Mouse (Mus musculus) Patski (cell line): ENCODE data around the gene Mettl17. TPM values are rescaled to one million over a fixed set of nuclear protein-coding genes. Genes with fewer than 3 reads are reported as not detected.
A peak's percentile ranks its signal among the peaks of the same experiment; 100 is the strongest.

Source experiments
- ATAC-seq: fragments of 100-300 bp; one replicate; pipeline ENCODE4 v1.8.0; 2021
- CTCF ChIA-PET: fragments of 350-600 bp; sonication (Branson Sonifier 250); formaldehyde crosslinking; loops from one replicate; lab custom pipeline; 2022; ENCODE audit warnings: inconsistent platforms; lab: Charles Lee
- POLR2A ChIA-PET: fragments of 350-600 bp; sonication (Branson Sonifier 250); formaldehyde crosslinking; loops from one replicate; lab custom pipeline; 2022; ENCODE audit warnings: antibody characterized with exemption, inconsistent platforms; lab: Charles Lee
- DNase-seq: peaks from one replicate; pipeline ENCODE4 v3.0.0-alpha.2; 2011; ENCODE audit warnings: low read depth, low spot score
- H3K27me3 ChIP-seq: fragments of 371-371 bp; one replicate; pipeline ENCODE4 v1.5.1; 2021
- CTCF ChIP-seq: fragments of 100-300 bp; IDR thresholded peaks from one replicate; pipeline ENCODE4 v1.5.1; 2021
- in situ Hi-C: fragments of 300-500 bp; cut with MboI; formaldehyde crosslinking; loops from 3 replicates; pipeline ENCODE4 v1.11.1; 2018; ENCODE audit warnings: low pct_unique_long_range_greater_than_20kb, mixed read lengths
- polyA plus RNA-seq: library from polyadenylated mRNA; unstranded; gene quantifications from one replicate; pipeline ENCODE4 v1.2.3, GENCODE M21; 2021

Gene Mettl17
- polyA plus RNA-seq, 1 experiment from 2014 or later, result 27.5 TPM

DNA sequence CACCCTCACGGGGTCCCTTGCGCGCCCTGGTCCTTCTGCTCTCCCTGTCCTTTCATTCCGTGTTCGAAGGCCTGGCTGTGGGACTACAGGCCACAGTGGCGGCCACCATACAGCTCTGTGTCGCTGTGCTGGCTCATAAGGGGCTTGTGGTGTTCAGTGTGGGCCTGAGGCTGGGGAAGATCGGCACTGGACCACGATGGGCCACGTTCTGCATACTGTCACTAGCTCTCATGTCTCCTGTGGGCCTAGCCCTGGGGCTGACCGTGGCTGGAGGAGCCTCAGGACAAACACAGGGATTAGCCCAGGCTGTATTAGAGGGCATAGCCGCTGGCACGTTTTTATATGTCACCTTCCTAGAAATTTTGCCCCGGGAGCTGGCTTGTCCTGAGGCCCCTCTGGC, 10.4 kb downstream of the Mettl17 start:
- in situ Hi-C loops, result no loop called here
- DNase-seq, result no peak
- TF ChIP-seq CTCF, result no peak
- no peak for ATAC-seq
- POLR2A ChIA-PET, result interaction anchor here (0.9 kb wide), 1 partner anchor 11 kb away, joined by 4 read pairs; no protein-coding TSS in a partner anchor
- H3K27me3 ChIP-seq, result no peaks in the 10 kb centered on the region
- CTCF ChIA-PET, result interaction anchor here (0.7 kb wide), 1 partner anchor 10 kb away, joined by 3 read pairs; no protein-coding TSS in a partner anchor

DNA sequence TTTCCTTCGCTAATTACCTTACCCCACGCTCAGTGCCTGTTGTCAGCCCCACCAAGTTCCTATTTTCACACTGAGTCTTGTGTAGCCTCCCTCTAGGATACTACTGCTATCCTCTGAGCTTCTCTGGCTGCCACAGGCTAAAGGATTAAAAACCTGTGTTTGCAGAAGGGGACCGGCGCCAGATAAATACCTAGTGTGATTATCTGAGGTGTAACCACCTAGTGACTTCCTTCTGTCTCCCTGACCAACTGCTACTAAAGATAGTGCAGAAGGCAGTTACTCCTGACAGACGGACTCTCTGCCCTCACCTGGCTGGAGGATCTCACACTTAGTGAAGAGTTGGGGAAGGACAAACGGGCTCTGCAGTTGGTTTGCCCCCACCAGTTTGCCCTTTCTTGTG, 11.4 kb downstream of the Mettl17 start:
- POLR2A ChIA-PET, result interaction anchor here (0.6 kb wide), 1 partner anchor 16 kb away, joined by 4 read pairs; no protein-coding TSS in a partner anchor
- in situ Hi-C loops, result no loop called here

DNA sequence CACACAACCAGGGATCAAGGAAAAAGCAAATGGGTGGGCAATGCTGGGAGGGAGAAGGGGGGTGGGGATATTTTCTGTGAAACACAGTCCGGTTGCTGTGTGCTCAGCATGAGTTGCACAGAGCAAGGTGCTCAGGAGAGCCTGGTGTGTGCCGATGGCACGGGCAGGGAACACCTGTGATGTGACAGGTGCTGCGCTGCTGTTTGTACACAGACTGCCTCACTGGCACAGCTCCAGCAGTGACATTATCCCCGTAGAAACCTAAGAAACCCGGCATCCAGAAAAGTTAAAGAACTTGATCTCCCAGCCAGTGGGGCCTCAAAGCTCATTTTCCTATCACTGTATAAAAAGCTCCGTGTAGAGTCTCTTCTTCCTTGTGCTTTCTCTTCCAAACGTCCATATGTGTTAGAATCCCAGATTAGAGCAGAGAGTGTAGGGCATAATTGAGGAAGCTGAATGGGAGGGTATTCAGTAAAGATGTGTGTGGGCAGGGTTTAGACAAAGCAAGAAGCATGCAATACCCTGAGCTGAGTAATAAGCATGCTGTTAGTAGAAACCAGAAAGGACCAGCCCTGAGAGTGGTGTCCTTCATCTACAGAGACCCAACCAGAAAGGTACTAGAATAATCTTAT, 12.0 kb downstream of the Mettl17 start:
- ChIA-PET CTCF (no interaction called here), POLR2A (interaction anchor here (0.6 kb wide), 1 partner anchor 15 kb away, joined by 4 read pairs; no protein-coding TSS in a partner anchor)
- in situ Hi-C loops, result no loop called here
- no peak for TF ChIP-seq CTCF
- H3K27me3 ChIP-seq, result no peaks in the 10 kb centered on the region
- ATAC-seq (no peak), DNase-seq (no peak)

More for the DNA sequence above, 11.4 kb downstream of the Mettl17 start:
- ATAC-seq (no peak), DNase-seq (no peak)
- H3K27me3 ChIP-seq, result no peaks in the 10 kb centered on the region
- no peak for TF ChIP-seq CTCF
- CTCF ChIA-PET, result no interaction called here

DNA sequence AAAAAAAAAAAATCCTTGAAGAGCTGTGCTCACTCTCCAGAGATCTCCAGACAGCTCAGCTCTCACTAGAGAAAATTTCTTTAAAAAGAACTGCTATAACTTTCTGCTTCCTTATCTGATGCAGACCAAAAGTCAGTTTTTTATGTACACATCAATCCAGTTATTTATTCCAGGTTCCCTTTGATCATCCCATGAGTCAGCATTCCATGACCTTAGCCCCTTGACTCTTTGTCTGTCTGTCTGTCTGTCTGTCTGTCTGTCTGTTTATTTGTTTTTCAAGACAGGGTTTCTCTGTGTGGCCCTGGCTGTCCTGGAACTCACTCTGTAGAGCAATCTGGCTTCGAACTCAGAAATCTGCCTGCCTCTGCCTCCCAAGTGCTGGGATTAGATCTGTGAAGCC, 14.7 kb downstream of the Mettl17 start:
- no peak for ATAC-seq
- H3K27me3 ChIP-seq, result no peaks in the 10 kb centered on the region
- no peak for DNase-seq
- TF ChIP-seq CTCF, result no peak
- ChIA-PET CTCF (no interaction called here), POLR2A (no interaction called here)
- in situ Hi-C loops, result no loop called here

DNA sequence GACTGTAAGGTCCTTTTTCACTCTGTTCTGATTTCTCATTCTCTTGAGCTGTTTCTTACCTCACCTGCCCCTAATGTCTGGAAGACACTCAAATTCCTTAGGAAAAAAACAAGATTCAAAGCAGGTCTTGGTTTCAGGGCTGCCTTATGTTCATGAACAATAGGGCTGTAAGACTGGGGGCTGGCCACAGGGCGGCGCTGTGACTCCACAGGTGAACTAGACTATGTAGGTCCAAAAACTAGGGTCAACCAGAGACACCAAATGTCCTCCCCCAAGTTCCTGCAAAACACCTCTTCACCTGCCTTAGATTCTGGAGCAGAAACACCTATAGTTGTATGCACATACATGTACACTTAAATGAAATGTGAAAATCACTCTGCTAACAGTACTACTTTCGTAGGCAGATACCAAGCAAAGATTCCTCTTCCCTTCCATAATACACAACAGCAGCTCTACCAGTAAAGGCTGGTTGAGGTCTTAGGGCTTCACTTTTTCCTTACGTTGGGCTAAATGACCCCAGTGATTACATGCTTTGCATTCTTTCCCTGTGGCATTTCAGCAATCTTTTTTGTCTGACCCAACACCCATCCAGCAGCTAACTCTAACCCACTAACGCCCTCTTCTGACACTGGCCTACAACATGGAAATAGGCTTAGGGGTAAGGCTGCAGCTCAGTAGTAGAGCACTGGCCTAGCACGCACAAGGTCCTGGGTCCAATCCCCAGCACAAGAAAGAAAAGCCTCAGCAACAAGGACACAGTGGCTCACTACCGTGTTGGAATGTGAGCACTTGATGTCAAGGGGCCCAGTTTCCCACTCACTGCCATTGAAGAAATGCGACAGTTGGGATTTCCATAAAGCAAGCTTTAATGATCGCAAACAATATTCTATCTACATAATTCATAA, 18.4 kb downstream of the Mettl17 start:
- no peaks in the 10 kb centered on the region for H3K27me3 ChIP-seq
- ChIA-PET POLR2A (no interaction called here), CTCF (interaction anchor here (0.6 to 2.4 kb wide), 8 partner anchors 10 to 117 kb away, joined by 3 to 10 read pairs (median 4); partner anchors contain the start of genes Slc39a2 and Zfp219)
- TF ChIP-seq CTCF, result peak; percentile 81
- DNase-seq (no peak), ATAC-seq (peak; percentile 76)
- in situ Hi-C loops, result loop anchor here (10.0 kb wide), 1 partner anchor 432 kb away; no protein-coding TSS in a partner anchor

DNA sequence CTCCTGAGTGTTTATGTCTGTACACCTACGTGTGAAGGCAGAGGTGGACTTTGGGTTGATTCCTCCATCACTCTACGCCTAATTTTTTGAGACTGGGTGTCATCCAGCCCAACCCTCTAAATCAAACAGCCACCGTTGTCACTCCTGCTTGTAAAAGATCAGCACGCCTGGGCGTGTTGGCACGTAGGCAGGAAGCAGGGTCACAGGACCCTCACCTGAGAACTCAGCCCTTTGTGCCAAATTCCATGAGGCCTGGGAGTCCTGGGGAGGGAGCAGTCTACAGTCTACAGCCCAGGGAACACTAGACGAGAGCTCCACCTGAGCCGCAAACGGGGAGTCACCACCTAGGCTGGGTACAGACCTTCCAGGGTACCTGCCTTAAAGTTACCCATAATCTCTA, 19.1 kb downstream of the Mettl17 start:
- no peak for TF ChIP-seq CTCF
- ChIA-PET POLR2A (no interaction called here), CTCF (interaction anchor here (1.1 to 2.4 kb wide), 9 partner anchors 9 to 117 kb away, joined by 3 to 10 read pairs (median 4); partner anchors contain the start of genes Ndrg2, Slc39a2 and Zfp219)
- H3K27me3 ChIP-seq, result no peaks in the 10 kb centered on the region
- ATAC-seq (no peak), DNase-seq (no peak)
- in situ Hi-C loops, result loop anchor here (10.0 kb wide), 1 partner anchor 431 kb away; no protein-coding TSS in a partner anchor

DNA sequence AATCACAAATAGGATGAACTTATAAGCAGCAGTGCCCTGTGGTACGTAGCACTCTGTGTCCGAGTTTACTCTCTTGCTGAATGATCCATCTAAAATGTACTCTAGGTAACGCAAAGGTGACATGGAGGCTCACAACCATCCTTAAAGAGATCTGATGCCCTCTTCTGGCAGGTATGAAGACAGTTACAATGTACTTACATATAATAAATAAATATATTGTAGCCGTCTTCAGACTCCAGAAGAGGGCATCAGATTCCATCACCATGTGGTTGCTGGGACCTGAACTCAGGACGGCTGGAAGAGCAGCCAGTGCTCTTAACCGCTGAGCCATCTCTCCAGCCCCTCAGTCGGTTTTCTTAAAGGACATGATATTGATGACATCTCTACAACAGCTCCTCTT, 20.1 kb downstream of the Mettl17 start:
- CTCF ChIA-PET, result interaction anchor here (0.8 to 2.4 kb wide), 11 partner anchors 8 to 115 kb away, joined by 3 to 10 read pairs (median 4); partner anchors contain the start of genes Ndrg2, Slc39a2 and Zfp219
- in situ Hi-C loops, result loop anchor here (5.0 to 10.0 kb wide), 2 partner anchors 118 to 430 kb away; partner anchors contain the start of gene Zfp219
- POLR2A ChIA-PET, result no interaction called here
- no peak for ATAC-seq
- DNase-seq, result no peak
- no peak for TF ChIP-seq CTCF
- H3K27me3 ChIP-seq, result peaks cover 4% of the 10 kb centered on the region

DNA sequence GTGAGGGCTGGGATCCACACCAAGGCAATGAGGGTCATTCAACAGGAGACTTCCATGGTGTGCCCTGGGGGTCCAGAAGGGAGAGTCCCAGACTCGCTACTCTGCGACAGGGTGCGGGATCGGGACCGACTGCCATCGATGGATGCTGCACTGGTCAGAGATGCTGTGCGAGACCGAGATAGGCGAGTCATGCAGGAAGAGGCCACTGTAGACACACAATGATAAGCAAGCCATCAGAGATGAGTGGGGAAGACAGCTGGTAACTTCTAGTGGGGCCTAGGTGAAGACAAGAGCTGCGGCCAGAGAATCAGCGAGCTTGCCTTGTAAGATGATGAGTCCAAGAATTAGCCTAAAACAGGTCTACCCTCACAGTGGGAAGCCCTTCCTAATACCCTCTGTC, 21.5 kb downstream of the Mettl17 start:
- TF ChIP-seq CTCF, result no peak
- in situ Hi-C loops, result loop anchor here (5.0 to 10.0 kb wide), 2 partner anchors 116 to 429 kb away; partner anchors contain the start of gene Zfp219
- ATAC-seq, result no peak
- DNase-seq, result no peak
- POLR2A ChIA-PET, result no interaction called here
- CTCF ChIA-PET, result interaction anchor here (1.2 to 2.1 kb wide), 5 partner anchors 20 to 114 kb away, joined by 3 to 6 read pairs (median 5); partner anchors contain the start of gene Zfp219
- peaks cover 8% of the 10 kb centered on the region for H3K27me3 ChIP-seq

DNA sequence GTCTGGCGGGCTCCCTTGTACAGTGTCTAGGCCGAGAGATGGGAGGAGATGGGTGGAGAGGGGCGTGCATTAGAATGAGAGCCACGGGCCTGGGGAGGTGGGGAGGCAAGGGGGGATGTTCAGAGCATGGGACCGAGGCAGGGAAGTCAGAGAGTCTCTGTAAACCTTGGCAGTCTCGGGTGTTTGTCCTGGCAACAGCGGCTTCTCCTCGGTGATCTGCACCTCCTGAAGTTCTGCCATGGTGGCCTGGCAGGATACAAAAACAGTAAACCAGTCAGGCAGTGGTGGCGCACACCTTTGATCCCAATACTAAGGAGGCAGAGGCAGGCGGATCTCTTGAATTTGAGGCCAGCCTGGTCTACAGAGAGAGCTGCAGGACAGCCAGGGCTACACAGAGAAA, 26.7 kb downstream of the Mettl17 start:
- no peak for TF ChIP-seq CTCF
- CTCF ChIA-PET, result no interaction called here
- no peak for DNase-seq
- H3K27me3 ChIP-seq, result peaks cover 20% of the 10 kb centered on the region
- in situ Hi-C loops, result no loop called here
- POLR2A ChIA-PET, result interaction anchor here (0.7 kb wide), 1 partner anchor 15 kb away, joined by 4 read pairs; no protein-coding TSS in a partner anchor
- ATAC-seq, result no peak
